Mouse (Mus musculus): ENCODE results near the gene Rffl. TPM values are rescaled to one million over a fixed set of nuclear protein-coding genes. Genes with fewer than 3 reads are reported as not detected.

The Rffl gene
- polyA plus RNA-seq (2015; fragmentation: Illumina TruSeq; extraction: RNeasy Lipid Tissue Mini Kit (QIAGEN cat#74804); ENCODE audit: insufficient read depth, low replicate concordance), result 22.0 TPM

GRCm38 (mm10) chr11:82871031-82871446 lies at the start of gene Rffl:
Gene Rffl (minus strand): TSS chr11:82871210.

GRCm38 (mm10) chr11:82910250-82910649 lies 39.2 kb upstream of the Rffl start, which contains the start of gene Unc45b:
Gene Unc45b (plus strand): TSS chr11:82910550.

GRCm38 (mm10) chr11:82907651-82908607 lies 36.9 kb upstream of the Rffl start, which contains the start of gene Nle1:
Gene Nle1 (minus strand): TSS chr11:82908411.

GRCm38 (mm10) chr11:82891936-82892335 lies 20.9 kb upstream of the Rffl start, which contains the start of gene Fndc8:
Gene Fndc8 (plus strand): TSS chr11:82892124.

GRCm38 (mm10) chr11:82890342-82890762 lies 19.3 kb upstream of the Rffl start, which contains the start of gene Rad51d:
Gene Rad51d (minus strand): TSS chr11:82890614.

GRCm38 (mm10) chr11:82780983-82781903 lies 89.8 kb downstream of the Rffl start, which contains the start of gene Lig3:
Gene Lig3 (plus strand): TSS chr11:82781108.

GRCm38 (mm10) chr11:82763742-82764437 lies 107.1 kb downstream of the Rffl start, which contains the start of the genes Cct6b and Zfp830:
Gene Cct6b (minus strand): TSS chr11:82764321.
Gene Zfp830 (plus strand): TSS chr11:82764345.

Other genes with a start within 250 kb of the Rffl start
- 0.64 TPM for gene Cct6b, start 106.9 kb downstream of the Rffl start, polyA plus RNA-seq (2015; fragmentation: Illumina TruSeq; extraction: RNeasy Lipid Tissue Mini Kit (QIAGEN cat#74804); ENCODE audit: insufficient read depth, low replicate concordance)
- 28.1 TPM for gene Zfp830, start 106.9 kb downstream of the Rffl start, polyA plus RNA-seq (2015; fragmentation: Illumina TruSeq; extraction: RNeasy Lipid Tissue Mini Kit (QIAGEN cat#74804); ENCODE audit: insufficient read depth, low replicate concordance)
- 21.9 TPM for gene Lig3, start 90.1 kb downstream of the Rffl start, polyA plus RNA-seq (2015; fragmentation: Illumina TruSeq; extraction: RNeasy Lipid Tissue Mini Kit (QIAGEN cat#74804); ENCODE audit: insufficient read depth, low replicate concordance)
- 14.4 TPM for gene Rad51d, start 19.4 kb upstream of the Rffl start, polyA plus RNA-seq (2015; fragmentation: Illumina TruSeq; extraction: RNeasy Lipid Tissue Mini Kit (QIAGEN cat#74804); ENCODE audit: insufficient read depth, low replicate concordance)
- gene Fndc8, start 20.9 kb upstream of the Rffl start, polyA plus RNA-seq (2015; fragmentation: Illumina TruSeq; extraction: RNeasy Lipid Tissue Mini Kit (QIAGEN cat#74804); ENCODE audit: insufficient read depth, low replicate concordance), result not detected
- gene Nle1, start 37.2 kb upstream of the Rffl start, polyA plus RNA-seq (2015; fragmentation: Illumina TruSeq; extraction: RNeasy Lipid Tissue Mini Kit (QIAGEN cat#74804); ENCODE audit: insufficient read depth, low replicate concordance), result 25.6 TPM
- 0.65 TPM for gene Unc45b, start 39.3 kb upstream of the Rffl start, polyA plus RNA-seq (2015; fragmentation: Illumina TruSeq; extraction: RNeasy Lipid Tissue Mini Kit (QIAGEN cat#74804); ENCODE audit: insufficient read depth, low replicate concordance)
- 69.7 TPM for gene Slfn5, start 80.1 kb upstream of the Rffl start, polyA plus RNA-seq (2015; fragmentation: Illumina TruSeq; extraction: RNeasy Lipid Tissue Mini Kit (QIAGEN cat#74804); ENCODE audit: insufficient read depth, low replicate concordance)
- gene Slfn9, start 120.6 kb upstream of the Rffl start, polyA plus RNA-seq (2015; fragmentation: Illumina TruSeq; extraction: RNeasy Lipid Tissue Mini Kit (QIAGEN cat#74804); ENCODE audit: insufficient read depth, low replicate concordance), result 7.9 TPM
- gene Slfn8, start 149.6 kb upstream of the Rffl start, polyA plus RNA-seq (2015; fragmentation: Illumina TruSeq; extraction: RNeasy Lipid Tissue Mini Kit (QIAGEN cat#74804); ENCODE audit: insufficient read depth, low replicate concordance), result 77.5 TPM
- gene Slfn2, start 193.9 kb upstream of the Rffl start, polyA plus RNA-seq (2015; fragmentation: Illumina TruSeq; extraction: RNeasy Lipid Tissue Mini Kit (QIAGEN cat#74804); ENCODE audit: insufficient read depth, low replicate concordance), result 306 TPM
- gene Slfn1, start 245.6 kb upstream of the Rffl start, polyA plus RNA-seq (2015; fragmentation: Illumina TruSeq; extraction: RNeasy Lipid Tissue Mini Kit (QIAGEN cat#74804); ENCODE audit: insufficient read depth, low replicate concordance), result 71.6 TPM